Mouse (Mus musculus) spleen, adult 2 months (tissue): ENCODE measurements at regions not wholly inside any gene's neighbourhood (a gene's known extent, or its start where the extent isn't known, plus 50 kb on each side); places are given as distances from the start of the nearest gene placed in this dataset.

Source experiments
- CTCF ChIP-seq: fragments of 200-500 bp; IDR thresholded peaks from 2 replicates; pipeline ENCODE4 v1.5.1; 2011; ENCODE audit warnings: mild to moderate bottlenecking, inconsistent platforms; ENCODE audit not compliant: insufficient read depth, insufficient read length, insufficient replicate concordance; ENCODE audit errors: extremely low read depth
- POLR2A ChIP-seq: fragments of 200-500 bp; IDR thresholded peaks from 2 replicates; pipeline ENCODE4 v1.6.1; 2011; ENCODE audit warnings: low read depth, low read length, inconsistent platforms

DNA sequence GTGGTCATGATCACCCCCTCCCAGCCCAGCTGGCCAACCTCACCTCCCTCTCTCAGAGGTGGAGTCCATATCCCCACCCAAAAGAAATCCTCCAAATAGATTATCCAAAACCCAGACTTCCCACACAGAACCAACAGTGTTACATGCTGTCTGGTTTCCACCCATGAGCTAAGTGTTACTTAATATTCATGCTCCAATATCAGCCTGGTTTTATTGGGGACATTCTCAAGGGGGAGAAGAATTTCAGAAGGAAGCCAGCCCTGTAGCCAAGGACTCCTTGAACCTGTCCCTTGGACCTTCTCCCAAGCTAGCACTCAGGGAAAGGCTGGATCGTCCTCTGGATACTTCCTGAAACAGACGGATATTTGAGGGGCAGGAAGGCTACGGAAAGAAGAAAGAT is 268.6 kb downstream of the Tle3 start:
- no peak for TF ChIP-seq POLR2A
- TF ChIP-seq CTCF, result no peak
